Mouse (Mus musculus) naive thymus-derived CD4-positive, alpha-beta T cell, adult 2 months (primary cell): ENCODE results near the gene Gm27027.

Experiments
- DNase-seq: peaks from one replicate; pipeline ENCODE4 v3.0.0-alpha.2; 2011; ENCODE audit warnings: low read depth

Gm27027 gene

GRCm38 (mm10) chr2:93996254-93996653 lies at the start of gene Gm27027:
Gene Gm27027, minus strand, starts transcription at chr2:93996354.
- no peak for DNase-seq

- DNase-seq, result no peak
Measured at GRCm38 (mm10) chr2:94045411-94046090, 49.4 kb upstream of the Gm27027 start.

GRCm38 (mm10) chr2:94044174-94044573 lies 48.0 kb upstream of the Gm27027 start:
- no peak for DNase-seq

- DNase-seq, result no peak
Measured at GRCm38 (mm10) chr2:94043662-94044061, 47.5 kb upstream of the Gm27027 start.

- no peak for DNase-seq
Measured at GRCm38 (mm10) chr2:94042461-94042860, 46.3 kb upstream of the Gm27027 start.

GRCm38 (mm10) chr2:94040391-94041125 lies 44.4 kb upstream of the Gm27027 start:
- DNase-seq, result no peak

GRCm38 (mm10) chr2:94035428-94036331 lies 39.5 kb upstream of the Gm27027 start:
- DNase-seq, result peak; percentile 58

GRCm38 (mm10) chr2:94030602-94031001 lies 34.4 kb upstream of the Gm27027 start:
- DNase-seq, result no peak

- DNase-seq, result no peak
Measured at GRCm38 (mm10) chr2:94024637-94025036, 28.5 kb upstream of the Gm27027 start.

- DNase-seq, result peak; percentile 94
Measured at GRCm38 (mm10) chr2:94010335-94011291, 14.5 kb upstream of the Gm27027 start, which contains the start of gene Alkbh3. Gene Alkbh3, minus strand, starts transcription at chr2:94010807.

GRCm38 (mm10) chr2:94002331-94002730 lies 6.2 kb upstream of the Gm27027 start:
- DNase-seq, result peak; percentile 84

GRCm38 (mm10) chr2:94001918-94002317 lies 5.8 kb upstream of the Gm27027 start:
- no peak for DNase-seq

GRCm38 (mm10) chr2:94001411-94001810 lies 5.3 kb upstream of the Gm27027 start:
- no peak for DNase-seq

GRCm38 (mm10) chr2:93992810-93993209 lies 3.3 kb downstream of the Gm27027 start:
- no peak for DNase-seq

GRCm38 (mm10) chr2:93992259-93992658 lies 3.9 kb downstream of the Gm27027 start:
- DNase-seq, result no peak

GRCm38 (mm10) chr2:93991336-93991735 lies 4.8 kb downstream of the Gm27027 start:
- no peak for DNase-seq

GRCm38 (mm10) chr2:93988440-93988839 lies 7.7 kb downstream of the Gm27027 start:
- DNase-seq, result no peak

GRCm38 (mm10) chr2:93982457-93983235 lies 13.5 kb downstream of the Gm27027 start:
- DNase-seq, result no peak

- no peak for DNase-seq
Measured at GRCm38 (mm10) chr2:93979249-93980120, 16.7 kb downstream of the Gm27027 start.
